Mouse (Mus musculus) heart, embryonic 10.5 days (tissue): ENCODE results near the gene Rps18. TPM values are rescaled to one million over a fixed set of nuclear protein-coding genes. Genes with fewer than 3 reads are reported as not detected.
A peak's percentile ranks its signal among the peaks of the same experiment; 100 is the strongest.
"Not testable (repeated sequence)": the region's sequence is repeated elsewhere in the genome, so short reads cannot be mapped to it uniquely, and the experiment has no call there.

ENCODE experiments used
- DNase-seq: peaks from one replicate; pipeline ENCODE4 v3.0.0-alpha.2; 2017; ENCODE audit warnings: low spot score
- H3K27ac ChIP-seq: fragments of 300-500 bp; sonication (generic); 2 replicates; pipeline ENCODE4 v1.5.1; 2016; ENCODE audit warnings: mild to moderate bottlenecking
- H3K27me3 ChIP-seq: fragments of 300-500 bp; sonication (generic); 2 replicates; pipeline ENCODE4 v1.6.1; 2016; ENCODE audit warnings: mild to moderate bottlenecking; ENCODE audit not compliant: poor library complexity, insufficient read depth, severe bottlenecking
- H3K36me3 ChIP-seq: fragments of 300-500 bp; sonication (generic); 2 replicates; pipeline ENCODE4 v1.6.1; 2016; ENCODE audit warnings: mild to moderate bottlenecking, moderate library complexity
- H3K4me1 ChIP-seq: fragments of 300-500 bp; sonication (generic); 2 replicates; pipeline ENCODE4 v1.6.1; 2016; ENCODE audit warnings: mild to moderate bottlenecking
- H3K4me3 ChIP-seq: fragments of 300-500 bp; sonication (generic); 2 replicates; pipeline ENCODE4 v1.5.1; 2016; ENCODE audit warnings: mild to moderate bottlenecking, moderate library complexity
- H3K9me3 ChIP-seq: fragments of 300-500 bp; sonication (generic); 2 replicates; pipeline ENCODE4 v1.6.1; 2016; ENCODE audit warnings: mild to moderate bottlenecking, moderate library complexity
- WGBS: fragments of 180-500 bp; shearing (Covaris S2); methylation state at CpG from one replicate; pipeline ENCODE4 v1.1.7; 2016; 5-methylcytosine and 5-hydroxymethylcytosine counted together
- polyA plus RNA-seq: library from polyadenylated mRNA; unstranded; fragments of >200 nt; fragmentation: Nextera tagmentation; extraction: Ambion mirVana; gene quantifications from 2 replicates; pipeline ENCODE4 v1.2.1, GENCODE M21; 2016

The Rps18 gene
- polyA plus RNA-seq, 1 experiment from 2014 or later: 1,297 TPM

- 91% methylated on average over 31 of the region's 31 CpGs for WGBS
- H3K27ac ChIP-seq: no peak overlapping the region
- H3K4me1 ChIP-seq: peaks cover 38% of the 10 kb centered on the region
- H3K27me3 ChIP-seq: no peaks in the 10 kb centered on the region
- DNase-seq: peak; percentile 68
- H3K9me3 ChIP-seq: no peaks in the 10 kb centered on the region
- H3K4me3 ChIP-seq: no peak overlapping the region
- peaks cover 49% of the 10 kb centered on the region for H3K36me3 ChIP-seq
These were observed 44.6 kb downstream of the Rps18 start for GRCm38 (mm10) chr17:33911052-33911812.

DNA sequence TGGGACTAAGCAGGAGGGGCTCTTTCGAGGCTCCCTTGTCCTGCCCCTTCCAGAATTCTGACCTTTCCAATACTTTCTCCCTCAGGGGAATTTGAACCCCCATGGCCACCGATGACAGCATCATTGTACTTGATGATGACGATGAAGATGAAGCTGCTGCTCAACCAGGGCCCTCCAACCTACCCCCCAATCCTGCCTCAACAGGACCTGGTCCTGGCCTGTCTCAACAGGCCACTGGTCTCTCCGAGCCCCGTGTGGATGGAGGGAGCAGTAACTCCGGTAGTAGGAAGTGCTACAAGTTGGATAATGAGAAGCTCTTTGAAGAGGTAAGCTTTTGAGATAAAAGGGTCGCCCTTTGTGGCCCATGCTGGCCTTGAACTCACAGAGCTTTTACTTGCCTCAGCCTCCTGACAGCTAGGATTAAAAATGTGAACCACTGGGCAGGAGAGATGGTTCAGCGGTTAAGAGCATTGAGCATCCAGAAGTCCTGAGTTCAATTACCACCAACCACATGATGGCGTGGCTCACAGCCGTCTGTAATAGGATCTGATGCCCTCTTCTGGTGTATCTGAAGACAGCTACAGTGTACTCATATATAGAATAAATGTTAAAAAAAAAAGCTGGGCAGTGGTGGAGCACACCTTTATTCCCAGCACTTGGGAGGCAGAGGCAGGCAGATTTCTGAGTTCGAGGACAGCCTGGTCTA, 45.3 kb downstream of the Rps18 start:
- H3K4me3 ChIP-seq: peak overlapping the region; percentile 90
- H3K9me3 ChIP-seq: no peaks in the 10 kb centered on the region
- no peaks in the 10 kb centered on the region for H3K27me3 ChIP-seq
- DNase-seq: peak; percentile 55
- peak overlapping the region; percentile 91 for H3K27ac ChIP-seq
- peaks cover 38% of the 10 kb centered on the region for H3K4me1 ChIP-seq
- 53% methylated on average over 11 of the region's 11 CpGs for whole genome bisulfite sequencing
- peaks cover 49% of the 10 kb centered on the region for H3K36me3 ChIP-seq

DNA sequence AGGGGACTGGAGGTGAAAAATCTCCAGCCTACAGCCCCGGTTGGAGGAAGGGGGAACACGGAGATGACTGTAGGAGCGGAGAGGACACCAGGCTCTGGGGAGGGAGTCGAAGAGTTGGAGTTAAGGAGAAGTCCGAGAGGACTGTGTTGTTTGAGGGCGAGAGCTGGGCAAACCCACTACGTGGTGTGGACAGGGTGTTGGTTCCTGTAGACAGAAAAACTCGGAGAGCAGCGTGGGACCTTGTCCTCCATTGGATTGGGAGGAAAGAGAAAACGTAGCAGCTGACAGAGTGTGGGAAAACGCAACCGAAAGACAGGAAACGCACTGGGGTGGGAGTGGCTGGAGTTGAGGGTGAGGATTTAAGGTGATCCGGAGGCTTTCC, 45.9 kb downstream of the Rps18 start:
- Histone ChIP-seq H3K27me3 (no peaks in the 10 kb centered on the region), H3K4me3 (peak overlapping the region; percentile 90), H3K36me3 (peaks cover 44% of the 10 kb centered on the region), H3K27ac (peak overlapping the region; percentile 91), H3K4me1 (peaks cover 33% of the 10 kb centered on the region), H3K9me3 (no peaks in the 10 kb centered on the region)
- DNase-seq: no peak
- under 1% methylated on average over 14 of the region's 14 CpGs for WGBS

DNA sequence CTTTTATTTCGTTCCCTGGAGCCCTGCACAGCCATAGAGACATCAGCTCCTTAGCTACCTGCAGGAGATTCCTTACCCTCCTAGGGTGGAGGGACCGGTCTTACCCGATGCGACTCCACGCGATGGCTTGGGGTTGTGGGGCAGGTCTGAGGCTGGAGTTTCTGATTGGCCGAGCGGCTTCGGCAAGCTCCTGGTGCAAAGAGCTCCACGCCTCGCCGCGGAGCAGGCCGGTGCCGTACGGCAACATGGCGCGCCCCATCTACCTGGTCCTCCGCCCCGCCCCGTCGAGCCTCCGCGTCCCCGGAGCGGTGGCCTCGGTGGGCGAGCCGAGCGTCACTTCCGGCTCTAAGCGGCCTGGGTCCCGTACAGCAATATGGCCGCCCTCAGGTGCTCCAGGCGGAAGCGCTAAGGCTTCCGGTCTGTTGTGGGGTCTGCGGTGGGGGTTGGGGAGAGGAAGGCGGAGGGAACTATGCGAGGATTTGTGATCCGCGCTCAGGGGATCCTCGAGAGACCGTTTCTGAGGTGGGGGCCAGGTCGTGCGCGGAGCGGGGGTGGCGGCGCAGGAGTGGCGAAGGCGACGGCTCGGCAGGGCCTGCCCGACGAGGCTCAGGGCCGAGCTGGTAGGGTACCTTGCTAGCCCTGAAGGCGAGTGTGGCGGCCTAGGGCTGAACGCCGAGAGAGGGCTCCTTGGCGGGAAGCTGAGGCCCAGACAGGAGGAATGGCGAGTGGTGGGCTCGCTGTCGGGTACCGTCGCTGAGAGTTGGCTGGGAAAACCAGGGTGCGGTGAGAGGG, 46.5 kb downstream of the Rps18 start, which contains the start of gene Daxx:
Gene Daxx, plus strand, starts transcription at position 338 of the 792 bp plus-strand sequence.
- peak; percentile 99 for DNase-seq
- 1% methylated on average over 68 of the region's 68 CpGs for WGBS
- H3K36me3 ChIP-seq: peaks cover 38% of the 10 kb centered on the region
- peak within 1 kb of the TSS; percentile 91 for H3K27ac ChIP-seq
- H3K9me3 ChIP-seq: no peaks in the 10 kb centered on the region
- H3K27me3 ChIP-seq: no peaks in the 10 kb centered on the region
- peak within 1 kb of the TSS; percentile 90 for H3K4me3 ChIP-seq
- peaks cover 32% of the 10 kb centered on the region for H3K4me1 ChIP-seq

GRCm38 (mm10) chr17:33908331-33909076, 47.3 kb downstream of the Rps18 start:
- peak overlapping the region; percentile 91 for H3K27ac ChIP-seq
- peak overlapping the region; percentile 90 for H3K4me3 ChIP-seq
- peak; percentile 85 for DNase-seq
- H3K27me3 ChIP-seq: no peaks in the 10 kb centered on the region
- WGBS: under 1% methylated on average over 43 of the region's 44 CpGs
- peaks cover 31% of the 10 kb centered on the region for H3K36me3 ChIP-seq
- H3K9me3 ChIP-seq: no peaks in the 10 kb centered on the region
- peaks cover 28% of the 10 kb centered on the region for H3K4me1 ChIP-seq

DNA sequence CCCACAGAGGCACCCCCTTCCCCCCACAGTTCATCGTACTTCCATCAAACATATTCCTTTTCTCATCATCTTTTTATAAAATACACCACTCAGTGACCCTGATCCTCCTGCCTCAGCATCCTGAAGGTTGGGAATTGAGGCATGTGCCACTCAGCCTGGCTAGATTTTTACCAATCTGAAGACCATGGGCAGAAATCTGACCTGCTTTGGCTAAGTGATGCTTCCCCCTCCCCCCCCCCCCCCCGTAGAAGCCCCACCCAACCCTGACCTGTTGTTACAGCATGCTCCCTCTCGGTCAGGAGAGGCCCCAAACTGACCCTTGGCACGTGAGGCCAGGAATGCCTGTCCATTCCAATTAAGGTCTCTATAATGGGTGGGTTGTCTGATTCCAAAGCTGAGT, 51.0 kb downstream of the Rps18 start, which contains the start of gene Platr17:
Gene Platr17, plus strand, starts transcription at position 301 of the 400 bp plus-strand sequence.
- H3K9me3 ChIP-seq, H3K36me3 ChIP-seq, H3K4me3 ChIP-seq, H3K27ac ChIP-seq, H3K27me3 ChIP-seq, DNase-seq: not testable (repeated sequence)
- peaks cover 19% of the 10 kb centered on the region for H3K4me1 ChIP-seq
- 28% methylated on average over 4 of the region's 4 CpGs for WGBS

- not testable (repeated sequence) for H3K27ac ChIP-seq, H3K36me3 ChIP-seq, H3K4me3 ChIP-seq, H3K9me3 ChIP-seq, DNase-seq, H3K27me3 ChIP-seq
- H3K4me1 ChIP-seq: peaks cover 19% of the 10 kb centered on the region
- 75% methylated on average over 6 of the region's 6 CpGs for WGBS
These were observed 51.7 kb downstream of the Rps18 start for GRCm38 (mm10) chr17:33903911-33904651.

- no peak for DNase-seq
- peaks cover 8% of the 10 kb centered on the region for H3K4me1 ChIP-seq
- H3K36me3 ChIP-seq: no peaks in the 10 kb centered on the region
- H3K27me3 ChIP-seq: no peaks in the 10 kb centered on the region
- no peak overlapping the region for H3K27ac ChIP-seq
- 82% methylated on average over 7 of the region's 7 CpGs for WGBS
- no peak overlapping the region for H3K4me3 ChIP-seq
- no peaks in the 10 kb centered on the region for H3K9me3 ChIP-seq
These were observed 53.3 kb downstream of the Rps18 start for GRCm38 (mm10) chr17:33902491-33902890.

DNA sequence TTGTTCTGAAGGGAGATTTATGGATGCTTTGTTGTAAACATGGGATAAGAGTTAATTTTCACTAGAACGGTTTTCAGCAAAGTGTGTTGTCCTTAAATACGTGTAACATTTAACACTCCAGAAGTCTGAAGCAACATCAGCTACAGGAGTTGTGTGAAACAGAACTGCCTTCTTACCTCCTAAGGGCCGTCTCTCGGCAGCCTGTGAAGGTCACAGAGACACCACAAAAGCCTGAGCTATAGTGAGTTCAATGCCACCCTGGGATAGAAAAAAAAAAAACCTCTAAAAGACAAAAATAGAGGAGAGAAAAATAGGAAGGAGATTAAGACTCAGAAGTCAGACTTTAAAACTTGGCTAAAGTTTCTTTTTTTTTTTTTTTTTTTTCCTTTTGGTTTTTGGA, 53.7 kb downstream of the Rps18 start:
- 66% methylated on average over 4 of the region's 4 CpGs for WGBS
- Histone ChIP-seq H3K4me3 (no peak overlapping the region), H3K4me1 (peaks cover 8% of the 10 kb centered on the region), H3K36me3 (no peaks in the 10 kb centered on the region), H3K27me3 (no peaks in the 10 kb centered on the region), H3K27ac (no peak overlapping the region), H3K9me3 (no peaks in the 10 kb centered on the region)
- no peak for DNase-seq
